ENCODE assay signal across 8 mouse cellular contexts in genomic region chr1:86045848-86046805, GRCm38 (mm10). TPM values are rescaled to one million over a fixed set of nuclear protein-coding genes. Genes with fewer than 3 reads are reported as not detected.
DNase-seq lines count a peak whose midpoint lies in the region; TF ChIP-seq lines count a peak whose summit lies in the region.

Gene 2810459M11Rik, plus strand, starts transcription at chr1:86045863.

- TF ChIP-seq CTCF in cerebellum, adult 2 months (IDR thresholded peaks at IDR 0.05; ENCODE audit: borderline replicate concordance, insufficient read depth, low read depth, low read length) = no peak
- TF ChIP-seq CTCF in testis, adult 2 months (IDR thresholded peaks at IDR 0.05; ENCODE audit: control insufficient read depth, insufficient read depth, insufficient replicate concordance, low read depth, low read length) = no peak

- H3K27ac ChIP-seq in cerebellum, adult 2 months (ENCODE audit: insufficient read depth, low read length) = no peak within 1 kb of the TSS
- H3K27ac ChIP-seq in midbrain, embryonic 10.5 days (replicated peaks) = peak within 1 kb of the TSS; percentile 64
- no peak within 1 kb of the TSS for H3K27ac ChIP-seq in testis, adult 2 months (ENCODE audit: control insufficient read depth, insufficient read depth, low read depth, low read length)

- peak within 1 kb of the TSS; percentile 41 for H3K4me3 ChIP-seq in cerebellum, adult 2 months (replicated peaks; ENCODE audit: insufficient read depth, low read depth, low read length)
- H3K4me3 ChIP-seq in midbrain, embryonic 10.5 days = peak within 1 kb of the TSS; percentile 71
- peak within 1 kb of the TSS; percentile 65 for H3K4me3 ChIP-seq in testis, adult 2 months (ENCODE audit: control insufficient read depth, low read depth, low read length)

- DNase-seq in cerebellum, adult 2 months = peak; percentile 36 to 51
- no peak for DNase-seq in cerebellum, adult 9-10 months
- peak; percentile 43 for DNase-seq in CD4-positive, CD25-positive, alpha-beta regulatory T cell, adult 2 months (ENCODE audit: low read depth, low spot score)
- DNase-seq in embryo, embryonic 10.5 days (ENCODE audit: low spot score) = peak; percentile 63
- DNase-seq in heart, postnatal 36 days = peak; percentile 18 to 28
- peak; percentile 45 to 64 for DNase-seq in left cerebral cortex, postnatal 36 days (ENCODE audit: low spot score in 2 of 2)
- DNase-seq in midbrain, embryonic 10.5 days (ENCODE audit: low spot score) = peak; percentile 73

- H3K36me3 ChIP-seq in midbrain, embryonic 10.5 days = no peaks in the 10 kb centered on the region
- H3K36me3 ChIP-seq in testis, adult 2 months (ENCODE audit: control insufficient read depth, insufficient read depth, low read length) = no peaks in the 10 kb centered on the region

- H3K27me3 ChIP-seq in cerebellum, adult 2 months (ENCODE audit: control insufficient read depth, insufficient read depth, low read length) = peaks cover 2% of the 10 kb centered on the region; the same call in 1 of the 2 replicates
- H3K27me3 ChIP-seq in midbrain, embryonic 10.5 days (ENCODE audit: low read depth, poor library complexity, severe bottlenecking) = peaks cover 64% of the 10 kb centered on the region
- no peaks in the 10 kb centered on the region; the same call in 1 of the 2 replicates for H3K27me3 ChIP-seq in testis, adult 2 months (ENCODE audit: control insufficient read depth, insufficient read depth, low read length)

- intact Hi-C loops in heart, postnatal 36 days (cut with DNase I) = no loop called here
- intact Hi-C loops in left cerebral cortex, postnatal 36 days (cut with DNase I) = no loop called here

- no peak for TF ChIP-seq POLR2A in cerebellum, adult 2 months (IDR thresholded peaks at IDR 0.05; ENCODE audit: borderline replicate concordance, insufficient read depth, low read length)
- TF ChIP-seq POLR2A in testis, adult 2 months (IDR thresholded peaks at IDR 0.05; ENCODE audit: control insufficient read depth, low read depth, low read length) = no peak

- 1% methylated on average over 108 of the region's 110 CpGs for WGBS in cerebellum, adult 2 months
- WGBS in midbrain, embryonic 10.5 days = under 1% methylated on average over 110 of the region's 110 CpGs

- no peaks in the 10 kb centered on the region for H3K4me1 ChIP-seq in cerebellum, adult 2 months (ENCODE audit: control insufficient read depth, insufficient read depth, low read length)
- peaks cover 19% of the 10 kb centered on the region for H3K4me1 ChIP-seq in midbrain, embryonic 10.5 days
- peaks cover 22% of the 10 kb centered on the region for H3K4me1 ChIP-seq in testis, adult 2 months (ENCODE audit: control insufficient read depth, insufficient read depth, low read length)

- H3K9me3 ChIP-seq in midbrain, embryonic 10.5 days (replicated peaks) = peaks cover 12% of the 10 kb centered on the region

RNA-seq across cellular contexts. Expression of gene 2810459M11Rik, which starts in this region (rescaled TPM):
- 6.0 and 6.9 TPM in 2 replicates for polyA plus RNA-seq in cerebellum, adult 2 months (2012; rRNA removed)
- total RNA-seq in heart, postnatal 36 days (2021) = not detected
- 1 to 10 TPM; 5.6 to 9.0 TPM for total RNA-seq in left cerebral cortex, postnatal 36 days (2021)
- polyA plus RNA-seq in midbrain, embryonic 10.5 days (2016; fragmentation: Nextera tagmentation; extraction: Ambion mirVana) = 0.14 TPM in 1 of 2 replicates, not detected in the other
- polyA plus RNA-seq in testis, adult 2 months (2012; rRNA removed) = 0.18 and 0.19 TPM in 2 replicates

Comparison
In these comparisons a context has a peak if more than half of its experiments do, and no peak if none do; other contexts are left out.
1. RNA of gene 2810459M11Rik (total RNA-seq): 5.6 to 9.0 TPM in left cerebral cortex, postnatal 36 days; not detected in heart, postnatal 36 days; every median in the first group is over 4 times any median in the second.
2. Peak in DNase-seq in heart, postnatal 36 days; RNA of the gene not detected or under 1 TPM.
3. Peak in DNase-seq, H3K4me3 ChIP-seq and H3K27ac ChIP-seq in midbrain, embryonic 10.5 days; RNA of the gene not detected or under 1 TPM.
4. Peak in every context shown above with its lines, with median percentiles within 50 percentile points of each other: H3K4me3 ChIP-seq.